Mouse (Mus musculus) liver (tissue): ENCODE data around the gene Gm28230.

Experiments used
- DNase-seq: peaks from one replicate; pipeline ENCODE4 v3.0.0-alpha.2; 2020; ENCODE audit warnings: mixed read lengths

The Gm28230 gene

DNA sequence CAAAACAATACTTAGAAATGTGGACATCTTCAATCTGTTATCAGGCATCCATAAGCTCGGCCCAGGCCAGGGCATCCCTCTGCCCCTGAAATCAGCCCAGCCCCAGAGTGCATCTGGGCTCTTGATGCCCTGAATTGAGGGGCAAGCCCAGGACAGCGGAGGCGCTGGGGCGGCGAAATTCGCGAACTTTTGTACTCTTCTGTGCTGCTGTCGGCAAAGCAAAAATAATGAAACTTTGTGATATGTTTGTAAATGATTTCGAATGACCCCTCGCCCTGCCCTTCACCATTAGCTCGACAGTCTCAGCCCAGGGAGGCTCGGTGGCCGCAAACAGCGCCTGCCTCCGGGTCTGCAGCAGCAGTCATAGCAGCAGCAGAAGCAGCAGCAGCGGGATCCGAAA lies 1.4 kb upstream of the Gm28230 start:
- no peak for DNase-seq

DNA sequence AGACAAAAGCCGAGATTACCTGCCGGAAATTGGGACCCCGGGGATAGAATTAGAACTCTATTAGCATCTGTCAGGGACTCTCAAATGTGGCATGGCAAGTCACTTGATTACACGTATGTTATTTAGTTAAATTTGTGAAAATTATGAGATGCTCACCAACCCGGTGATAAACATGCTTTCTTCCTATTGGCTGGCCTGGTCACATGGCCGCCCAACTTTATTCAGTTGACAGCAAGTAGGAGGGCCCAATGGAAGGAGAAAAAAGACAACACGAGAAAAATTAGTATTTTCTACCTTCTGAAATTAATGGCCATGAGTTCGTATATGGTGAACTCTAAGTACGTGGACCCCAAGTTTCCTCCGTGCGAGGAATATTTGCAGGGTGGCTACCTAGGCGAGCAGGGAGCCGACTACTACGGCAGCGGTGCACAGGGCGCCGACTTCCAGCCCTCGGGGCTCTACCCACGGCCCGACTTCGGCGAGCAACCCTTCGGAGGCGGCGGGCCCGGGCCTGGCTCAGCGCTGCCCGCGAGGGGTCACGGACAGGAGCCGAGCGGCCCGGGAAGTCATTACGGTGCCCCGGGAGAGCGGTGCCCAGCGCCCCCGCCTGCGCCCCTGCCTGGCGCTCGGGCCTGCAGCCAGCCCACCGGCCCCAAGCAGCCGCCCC lies 578 bp downstream of the Gm28230 start:
- DNase-seq = no peak

DNA sequence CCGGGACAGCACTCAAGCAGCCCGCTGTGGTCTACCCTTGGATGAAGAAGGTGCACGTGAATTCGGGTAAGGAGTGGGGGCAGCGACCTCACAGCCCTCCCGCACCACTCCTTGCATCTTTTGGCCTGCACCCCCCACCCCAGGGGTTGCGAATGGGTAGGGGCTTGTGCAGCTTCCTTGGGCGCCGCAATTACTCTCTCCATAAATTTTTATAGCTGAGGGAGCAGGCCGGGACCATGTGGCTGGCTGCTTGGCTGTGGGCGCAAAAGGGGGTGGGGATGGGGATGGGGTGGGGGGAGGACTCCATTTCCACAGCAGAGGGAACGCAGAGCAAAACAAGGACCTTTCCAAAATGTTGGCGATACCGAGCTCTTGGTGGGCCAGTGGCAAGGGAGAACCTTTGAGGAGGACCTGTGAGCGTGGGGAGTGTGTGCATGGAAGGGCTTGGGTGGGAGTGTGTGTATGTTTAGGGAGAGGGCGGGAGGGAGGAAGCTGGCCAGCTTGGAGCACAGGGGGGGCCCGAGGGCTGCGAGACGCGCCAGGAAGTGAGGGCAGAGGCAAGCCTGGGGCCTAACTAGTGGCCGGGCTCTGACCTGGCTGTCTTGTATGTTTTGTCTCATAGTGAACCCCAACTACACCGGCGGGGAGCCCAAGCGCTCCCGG lies 1.2 kb downstream of the Gm28230 start:
- DNase-seq = no peak

DNA sequence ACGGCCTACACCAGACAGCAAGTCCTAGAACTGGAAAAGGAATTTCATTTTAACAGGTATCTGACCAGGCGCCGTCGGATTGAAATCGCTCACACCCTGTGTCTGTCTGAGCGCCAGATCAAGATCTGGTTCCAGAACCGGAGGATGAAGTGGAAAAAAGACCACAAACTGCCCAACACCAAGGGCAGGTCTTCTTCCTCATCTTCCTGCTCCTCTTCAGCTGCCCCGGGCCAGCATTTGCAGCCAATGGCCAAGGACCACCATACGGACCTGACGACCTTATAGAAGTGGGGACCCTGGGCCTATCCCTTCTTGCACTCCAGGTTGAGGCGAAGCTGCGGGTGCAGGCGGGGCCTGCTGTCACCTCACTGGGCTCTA lies 1.8 kb downstream of the Gm28230 start:
- DNase-seq = no peak

DNA sequence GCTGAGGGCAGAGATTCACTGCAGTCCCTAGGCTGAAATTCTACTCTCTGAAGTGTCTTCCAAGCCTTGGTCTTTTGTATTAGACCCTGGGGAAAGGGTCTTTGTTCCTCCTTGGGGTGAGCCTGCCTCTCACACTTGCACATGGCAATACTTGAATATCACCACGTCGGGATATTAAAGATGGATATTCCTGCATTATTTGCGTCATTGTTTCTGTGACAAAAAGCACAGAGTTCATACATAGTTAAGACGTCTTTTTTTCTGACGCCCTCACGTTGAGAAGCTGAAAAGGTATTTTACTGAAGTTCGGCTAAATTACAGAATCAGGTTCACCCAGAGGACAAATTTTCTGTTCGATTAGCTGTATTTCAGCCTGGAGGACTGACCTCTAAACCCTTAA lies 3.8 kb downstream of the Gm28230 start:
- no peak for DNase-seq

DNA sequence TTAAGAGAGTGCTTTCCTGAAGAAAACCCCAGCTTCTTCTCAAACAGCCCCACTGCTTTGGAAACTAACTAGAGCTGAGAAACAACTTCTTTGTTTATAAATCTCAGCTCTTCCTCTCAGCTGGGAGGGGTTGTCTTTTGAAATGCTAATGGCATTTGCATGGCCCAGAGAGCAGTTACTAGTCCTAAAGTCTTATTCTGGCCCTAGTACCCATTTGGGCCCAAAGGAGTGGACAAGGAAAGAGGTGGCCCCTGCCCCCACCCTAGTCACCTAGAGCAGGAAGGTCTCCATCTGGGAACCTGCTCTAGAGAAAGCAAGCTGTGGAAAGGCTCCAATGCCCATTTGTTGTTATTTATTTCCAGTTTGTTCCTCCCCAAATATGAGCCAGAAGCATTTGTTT lies 4.5 kb downstream of the Gm28230 start:
- DNase-seq = no peak

DNA sequence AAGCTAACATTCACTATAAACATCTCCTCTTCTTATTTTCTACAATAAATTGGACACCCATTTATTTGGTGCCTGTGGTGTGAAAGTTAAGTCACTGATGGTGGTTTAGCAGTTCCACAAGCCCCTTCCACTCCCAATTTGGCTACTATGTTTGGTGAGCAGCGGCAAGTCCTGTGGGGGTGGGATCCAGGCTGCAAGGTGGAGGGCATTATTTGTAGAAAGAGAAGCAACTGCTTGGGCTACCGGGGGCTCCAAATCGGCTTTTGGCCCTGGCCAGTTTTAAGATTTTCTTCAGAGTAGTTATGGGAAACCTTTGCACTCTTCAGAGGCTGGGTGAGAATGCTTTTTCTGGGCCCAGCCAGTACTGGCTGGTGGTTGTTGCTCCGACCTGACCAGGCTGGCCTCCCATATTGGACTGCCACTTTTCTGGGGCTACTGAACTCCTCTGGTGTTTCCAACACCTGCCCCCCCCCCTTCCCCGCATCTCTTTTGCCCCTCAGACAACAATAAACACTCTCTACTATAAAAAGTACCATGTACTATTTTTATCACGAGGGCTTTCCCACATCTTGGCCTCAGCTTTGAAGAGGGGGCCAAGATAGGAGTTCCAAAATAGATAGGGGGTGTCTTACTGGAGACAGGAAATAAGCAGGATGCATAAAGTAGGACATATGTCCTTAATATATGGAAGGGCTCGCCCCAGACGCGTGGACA lies 5.4 kb downstream of the Gm28230 start:
- DNase-seq = no peak

DNA sequence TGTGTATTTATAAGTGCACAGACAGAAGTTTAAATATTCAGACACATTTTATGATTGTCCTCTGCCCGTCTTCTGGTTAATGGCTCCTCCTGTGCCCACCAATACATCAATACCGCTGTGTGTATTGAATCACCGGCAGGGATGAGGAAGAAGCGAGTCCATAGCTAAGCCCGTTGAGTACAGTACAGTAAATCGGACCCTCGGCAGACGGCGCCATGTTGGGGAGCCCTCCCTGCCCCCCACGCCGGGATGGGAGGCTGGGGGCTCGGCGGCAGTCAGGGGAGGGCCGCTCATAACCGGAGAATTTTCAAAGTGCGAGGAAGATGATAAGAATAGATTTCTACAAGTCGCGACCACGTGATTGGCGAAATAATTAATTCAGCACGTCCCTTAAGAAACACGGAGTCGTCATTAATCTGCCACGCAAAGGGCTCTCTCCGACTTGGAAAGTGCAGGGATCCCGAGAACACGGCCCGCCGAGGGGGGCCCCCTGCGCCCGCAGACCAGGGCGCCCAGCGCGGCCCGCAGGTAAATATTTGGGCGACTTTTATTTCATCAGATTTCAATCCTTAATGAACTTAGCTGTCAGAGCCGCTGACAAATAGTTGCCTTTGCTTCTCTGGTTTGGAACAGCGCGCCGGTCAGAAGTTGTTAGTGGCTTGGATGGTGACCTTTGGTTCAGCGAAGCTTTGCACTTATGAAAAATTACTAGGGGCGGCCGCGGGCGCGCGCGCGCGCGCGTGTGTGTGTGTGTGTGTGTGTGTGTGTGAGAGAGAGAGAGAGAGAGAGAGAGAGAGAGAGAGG lies 6.2 kb downstream of the Gm28230 start:
- no peak for DNase-seq

DNA sequence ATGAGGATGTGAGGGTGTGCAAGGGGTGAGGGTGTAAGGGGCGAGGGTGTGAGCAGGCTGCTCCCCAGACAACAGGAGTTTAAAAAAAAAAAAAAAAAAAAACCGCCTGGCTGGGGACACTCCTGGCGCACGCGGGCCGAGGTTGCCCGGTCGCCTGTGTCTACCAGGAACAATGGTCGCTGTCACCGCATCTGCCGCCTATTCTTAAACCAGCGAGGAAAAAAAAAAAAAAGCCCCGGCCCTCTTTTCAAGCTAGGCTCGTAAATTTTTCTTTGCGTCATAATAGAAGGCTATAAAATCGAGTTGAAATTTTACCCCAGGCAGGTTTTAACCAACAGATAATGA lies 6.8 kb downstream of the Gm28230 start:
- no peak for DNase-seq

DNA sequence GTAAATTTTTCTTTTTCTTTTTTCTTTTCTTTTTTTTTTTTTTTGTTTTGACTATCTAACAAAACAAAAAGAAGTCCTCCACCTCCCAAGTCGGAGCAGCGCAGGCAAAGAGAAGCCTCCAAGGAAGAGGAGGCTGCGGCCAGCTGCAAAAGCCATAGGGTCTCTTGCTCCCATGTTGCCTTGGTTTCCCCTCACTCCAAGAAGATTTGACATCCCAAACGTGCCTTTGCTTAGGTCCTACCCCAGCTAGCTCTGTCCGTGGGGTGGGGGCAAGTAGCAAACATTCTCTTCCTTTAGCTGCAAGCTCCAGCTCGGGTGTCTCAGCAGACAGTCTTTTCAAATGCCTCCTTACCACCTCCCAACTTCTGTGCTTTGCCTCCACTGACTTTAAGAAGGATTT lies 7.2 kb downstream of the Gm28230 start:
- no peak for DNase-seq

DNA sequence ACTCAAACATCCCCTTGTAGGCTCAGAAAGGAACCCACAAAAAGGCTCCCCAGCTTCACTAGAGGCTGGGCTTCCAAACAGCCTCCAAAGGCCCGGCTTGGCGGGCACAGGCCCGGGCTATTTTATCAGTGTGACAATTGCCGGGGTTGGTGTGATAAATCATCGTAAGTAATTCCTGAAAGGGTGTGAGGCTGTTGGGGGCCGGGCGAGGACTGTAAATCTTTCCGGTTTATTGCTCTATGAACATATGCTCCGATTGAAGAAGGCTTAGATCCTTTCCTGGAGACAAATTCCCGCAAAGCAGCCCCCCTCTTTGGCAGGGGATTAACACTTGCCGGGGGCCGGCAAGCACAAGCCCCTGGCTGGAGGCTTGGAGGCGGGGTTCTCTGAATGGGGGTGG lies 7.9 kb downstream of the Gm28230 start:
- no peak for DNase-seq

DNA sequence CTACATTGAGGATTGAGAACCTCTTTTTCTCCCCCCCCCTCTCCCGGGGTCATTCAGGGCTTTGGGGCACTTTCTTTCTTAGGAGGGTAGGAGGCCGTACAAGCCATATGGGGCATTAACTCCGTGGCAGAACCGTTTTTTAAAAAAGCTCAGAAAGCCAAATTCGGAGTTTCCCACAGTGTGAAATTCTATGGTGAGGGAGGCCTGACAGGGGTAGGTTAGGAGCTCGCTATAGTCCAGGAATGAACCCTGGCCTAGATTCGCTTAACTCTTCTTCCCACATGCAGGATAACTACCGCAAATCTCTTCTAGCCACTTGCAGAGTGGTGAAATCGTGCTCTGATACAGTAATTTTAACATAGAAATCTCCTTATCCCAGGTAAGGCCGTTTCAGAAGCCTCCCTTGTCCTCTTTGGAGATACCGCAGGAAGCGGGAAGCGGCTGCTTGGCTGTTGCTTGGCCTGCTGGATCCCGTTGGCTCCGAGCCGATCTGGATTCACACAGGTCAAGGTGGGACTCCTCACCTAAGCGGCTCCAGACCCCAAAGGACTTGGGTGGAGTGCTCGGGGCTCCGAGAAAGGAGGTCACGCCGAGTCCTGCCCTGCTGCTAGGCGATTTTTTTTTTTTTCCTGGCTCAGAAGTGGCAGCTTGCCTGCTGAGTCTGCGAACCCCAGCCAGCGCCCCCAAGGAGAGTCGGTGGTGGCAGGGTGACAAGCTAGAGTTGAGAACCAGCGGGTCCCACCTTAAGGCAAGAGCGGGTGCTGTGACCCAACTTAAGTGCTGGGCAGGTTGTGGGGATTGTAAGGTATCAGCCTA lies 8.7 kb downstream of the Gm28230 start:
- DNase-seq = no peak

DNA sequence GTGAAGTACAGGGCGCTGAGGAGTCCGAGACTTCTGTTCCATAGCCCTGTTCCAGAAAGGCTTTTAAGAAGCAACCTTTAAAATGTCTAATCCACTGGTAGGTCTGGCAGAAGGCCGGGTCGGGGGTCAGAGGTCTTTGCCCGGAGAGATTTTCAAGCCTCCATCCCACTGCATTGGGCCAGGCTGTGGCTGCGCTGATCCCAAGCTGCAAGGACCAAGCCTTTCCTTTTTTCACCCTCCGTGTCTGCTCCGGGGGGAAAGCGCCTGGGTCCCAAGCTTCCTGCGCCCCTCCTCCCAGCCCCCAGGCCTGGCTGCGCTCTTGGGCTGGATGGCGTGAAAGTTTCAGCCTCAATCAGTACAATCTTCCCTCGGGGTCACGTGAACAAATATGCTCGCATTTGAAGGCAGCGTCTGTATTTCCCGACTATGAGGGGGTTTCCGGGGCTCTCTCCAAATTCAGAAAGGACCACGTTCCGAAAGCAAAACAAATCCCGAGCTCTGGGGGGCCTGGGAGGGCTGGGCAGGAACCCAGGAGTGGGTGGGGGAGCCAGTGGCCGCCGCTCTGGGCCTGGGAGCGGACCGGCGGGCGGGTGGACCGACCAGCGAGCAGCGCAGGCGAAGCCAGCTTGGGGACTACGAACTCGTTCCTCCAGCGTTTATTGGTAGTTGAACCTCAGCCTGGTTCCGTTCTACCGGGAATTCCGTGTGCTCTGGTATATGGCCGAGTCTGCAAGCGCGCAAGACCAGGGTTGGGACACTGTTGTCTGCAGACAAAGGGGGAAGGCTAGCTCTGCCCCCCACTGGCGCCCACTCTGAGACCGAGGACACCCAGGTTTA lies 9.5 kb downstream of the Gm28230 start:
- no peak for DNase-seq

DNA sequence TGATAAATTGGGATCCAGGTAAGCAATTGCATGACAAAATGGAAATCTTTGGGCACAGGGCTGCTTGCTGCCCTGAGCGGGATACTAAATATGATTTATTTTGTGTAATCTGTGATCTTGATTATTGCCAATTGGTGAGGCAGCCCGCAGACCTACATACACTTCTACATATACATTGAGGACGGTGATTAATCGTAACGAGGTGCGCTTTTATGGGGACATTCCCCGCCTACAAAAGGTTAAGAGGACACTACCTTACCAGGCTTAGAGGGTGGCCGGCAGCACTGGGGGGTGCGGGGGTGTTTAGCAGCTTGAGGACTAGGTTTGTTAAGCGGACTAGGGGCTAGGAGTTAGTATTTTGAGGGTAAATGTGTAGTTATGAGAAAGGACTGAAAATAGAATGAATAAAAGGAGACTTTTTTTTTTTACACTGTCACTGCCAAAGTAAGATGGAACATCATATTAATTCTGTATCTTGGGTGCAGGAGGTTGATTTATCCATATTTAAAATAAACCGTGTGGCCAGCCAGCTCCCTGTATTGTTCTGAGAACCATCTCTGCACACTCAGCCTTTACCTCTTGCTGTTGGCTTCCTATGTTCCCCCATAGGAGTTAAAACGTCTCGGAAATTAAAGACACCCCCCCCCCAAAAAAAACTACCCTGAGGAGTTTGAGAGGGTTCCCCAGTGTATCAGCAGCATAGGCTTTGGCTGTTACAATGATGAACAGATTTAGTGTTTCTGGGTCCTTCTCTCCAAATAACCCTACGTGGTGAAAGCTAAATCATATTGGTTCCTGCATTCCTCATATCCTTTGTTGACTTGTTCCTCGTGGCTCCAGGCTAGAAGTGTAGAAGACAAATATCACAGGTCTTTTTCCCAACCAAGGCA lies 10.4 kb downstream of the Gm28230 start:
- no peak for DNase-seq

DNA sequence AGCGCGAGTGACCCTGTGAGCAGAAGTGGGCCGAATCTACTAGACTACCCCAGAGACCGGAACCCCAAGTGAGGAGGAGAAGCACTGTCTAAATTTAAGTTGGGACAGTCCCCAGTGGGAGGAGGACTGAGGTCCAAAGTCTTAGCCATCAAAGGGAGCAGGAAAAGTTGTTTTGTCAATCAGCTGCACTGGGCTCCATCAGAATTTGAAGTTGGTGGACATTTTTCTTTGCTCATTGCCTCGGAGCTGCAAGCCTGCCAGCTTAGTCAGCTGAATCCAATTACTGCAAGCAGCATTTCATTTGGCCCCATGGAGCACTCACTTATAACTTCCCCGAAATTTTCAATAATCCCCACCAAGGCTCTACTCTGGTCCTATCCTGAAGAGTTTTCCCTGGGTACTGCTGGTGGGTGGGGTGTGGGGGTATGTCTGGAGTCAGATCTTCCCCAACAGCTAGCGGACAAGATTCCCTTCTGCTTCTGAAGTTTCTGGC lies 11.1 kb downstream of the Gm28230 start:
- DNase-seq = no peak

DNA sequence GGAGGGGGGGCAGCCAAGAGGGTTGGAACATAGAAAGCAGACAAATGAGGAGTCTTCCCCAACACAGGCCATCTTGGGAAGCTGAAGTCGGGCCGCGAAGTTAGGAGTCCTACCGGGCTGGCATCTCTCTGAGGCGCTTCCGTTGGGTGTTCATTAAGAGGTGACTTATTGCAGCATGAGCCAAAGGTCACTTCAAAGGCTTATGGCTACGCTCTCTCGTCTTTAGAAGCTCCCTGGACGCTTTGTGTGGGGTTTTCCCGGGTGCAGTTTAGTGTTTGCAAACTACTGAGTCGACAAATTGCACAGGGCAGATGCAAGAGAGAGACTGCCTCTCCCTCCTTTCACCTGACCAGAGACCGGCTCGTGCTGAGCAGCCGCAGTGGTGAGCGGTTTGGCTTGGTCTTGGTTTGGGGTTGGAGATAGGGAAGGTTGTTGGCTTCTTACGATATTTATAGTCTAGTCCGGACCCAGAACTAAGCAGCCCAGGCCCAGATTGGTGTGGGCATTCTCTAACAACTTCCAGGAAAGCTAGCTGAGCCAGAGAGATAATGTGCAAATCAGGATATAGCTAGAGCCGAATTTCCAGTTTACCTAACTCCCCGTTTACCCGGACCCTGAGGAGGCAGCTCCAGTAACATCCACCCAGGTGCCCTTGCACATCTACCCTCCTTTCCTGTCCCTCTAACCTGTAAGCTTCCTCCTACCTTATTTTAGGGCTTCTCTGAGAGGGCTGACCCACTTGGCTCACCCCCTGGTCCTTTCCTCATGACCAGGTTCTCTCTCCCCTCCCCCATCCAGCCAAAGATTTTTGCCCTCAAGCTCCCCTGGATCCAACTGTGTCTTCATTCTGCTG lies 12.3 kb downstream of the Gm28230 start:
- no peak for DNase-seq

DNA sequence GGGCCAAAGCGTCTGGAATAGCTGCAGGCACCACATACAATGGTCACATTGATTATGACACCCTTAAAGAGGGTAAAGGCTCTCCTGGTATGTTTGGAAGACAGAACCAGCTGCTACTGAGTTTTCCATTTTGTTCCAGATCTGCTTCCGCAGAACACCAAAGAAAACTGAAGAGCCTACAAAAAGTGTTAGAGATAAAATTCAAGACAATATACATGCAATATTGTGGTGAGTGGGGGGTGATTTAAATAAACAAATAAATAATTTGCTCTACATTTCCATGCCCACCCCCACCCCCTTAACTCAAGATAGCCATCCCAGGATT lies 12.9 kb downstream of the Gm28230 start:
- DNase-seq = no peak

DNA sequence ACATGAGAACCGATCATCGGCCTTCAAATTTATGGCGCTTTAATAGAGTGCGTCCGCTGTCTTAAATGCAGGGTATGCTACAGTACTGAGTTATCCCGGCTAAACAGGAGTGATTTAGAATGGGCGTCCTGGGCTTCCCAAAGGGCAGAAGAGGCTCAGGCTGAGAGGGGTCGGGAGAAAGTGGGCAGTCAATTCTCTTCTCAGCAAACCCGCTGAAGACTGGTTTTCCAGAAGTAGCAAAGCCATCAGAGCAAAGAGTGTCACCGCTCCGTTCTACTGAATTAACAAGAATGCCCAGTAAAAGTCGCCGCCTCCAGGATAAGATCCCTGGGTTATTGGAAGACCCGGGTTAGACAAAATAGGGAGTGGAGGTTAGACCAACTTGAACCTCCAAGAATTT lies 13.3 kb downstream of the Gm28230 start:
- no peak for DNase-seq

DNA sequence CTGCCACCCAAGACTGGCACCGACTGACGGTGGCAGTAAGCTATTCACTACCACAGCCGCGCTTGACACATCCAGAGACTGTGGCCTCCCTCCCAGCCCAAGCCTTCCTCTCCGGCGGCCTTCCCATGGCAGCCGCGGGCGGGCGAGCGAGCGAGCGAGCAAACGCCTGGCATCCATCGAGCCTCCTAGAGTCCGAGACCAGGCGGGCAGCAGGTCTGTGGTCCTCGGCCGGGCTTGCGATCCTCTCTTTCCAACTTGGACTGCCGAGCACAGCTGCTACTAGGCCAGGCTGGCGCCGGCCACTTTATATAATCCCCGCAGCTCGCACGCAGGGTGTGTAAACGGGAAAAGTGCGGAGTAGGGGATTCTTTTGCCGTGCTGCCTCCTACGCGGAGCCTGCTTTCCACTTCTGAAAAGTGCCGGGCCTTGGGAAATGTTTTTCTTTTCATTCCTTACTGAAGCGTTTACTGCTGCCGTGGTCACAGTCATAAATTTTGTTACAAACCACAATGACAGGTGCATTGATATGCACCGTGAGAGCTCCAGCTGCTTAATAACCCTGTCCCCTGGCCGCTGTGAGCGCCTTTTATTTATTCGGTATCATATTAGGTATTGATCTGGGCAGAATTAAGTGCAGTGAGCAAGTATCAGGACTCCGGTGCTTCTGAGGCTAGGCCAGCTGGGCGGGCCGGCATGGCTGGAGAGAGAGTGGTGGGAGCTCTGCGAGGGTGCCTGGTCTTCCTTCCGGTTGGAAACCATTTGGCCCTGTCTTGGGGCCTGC lies 14.0 kb downstream of the Gm28230 start:
- DNase-seq = no peak
